35 mouse cellular contexts compared by ENCODE assay signal in the genomic region with DNA sequence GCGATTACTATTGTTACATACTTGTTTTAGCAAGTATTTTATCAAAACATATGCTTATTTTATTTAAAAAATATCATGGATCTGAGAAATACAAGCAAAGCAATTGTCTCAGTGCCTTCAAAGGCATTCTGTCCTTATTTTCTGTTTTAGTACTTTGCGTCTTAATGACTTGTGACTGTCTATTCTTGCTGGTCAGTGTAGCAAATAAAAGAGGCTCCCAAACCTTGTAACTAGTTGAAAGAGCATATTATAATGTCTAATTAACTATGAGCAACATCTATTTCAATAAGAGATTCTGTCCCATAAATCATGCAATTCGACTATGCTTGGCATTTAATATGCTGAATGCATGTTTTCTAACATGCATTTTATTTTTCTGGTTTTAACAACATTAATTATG.
"Had no signal": no experiment of that assay in that cellular context is flagged by ENCODE, and none has a peak within 500 bp of the region (broad histone marks: within the 10 kb centered on the region; RNA-seq: fewer than 3 reads in every experiment).

No protein-coding gene starts in this region.

- H3K4me1 ChIP-seq: heart, embryonic 10.5 days; heart, embryonic 12.5 days; heart, embryonic 13.5 days; heart, embryonic 15.5 days; hindbrain, embryonic 12.5 days; intestine, embryonic 15.5 days had no signal

- H3K9ac ChIP-seq: heart, embryonic 12.5 days; heart, embryonic 13.5 days; heart, embryonic 15.5 days; hindbrain, embryonic 12.5 days; hindbrain, embryonic 13.5 days; hindbrain, embryonic 14.5 days; hindbrain, embryonic 15.5 days; intestine, embryonic 15.5 days; kidney, embryonic 15.5 days had no signal

- H3K27ac ChIP-seq: heart, embryonic 10.5 days; heart, embryonic 13.5 days; heart, embryonic 15.5 days; hindbrain, embryonic 10.5 days; hindbrain, embryonic 12.5 days; hindbrain, embryonic 13.5 days; hindbrain, embryonic 14.5 days; hindbrain, embryonic 15.5 days; hindbrain, postnatal 0 days; intestine, embryonic 15.5 days; kidney, embryonic 15.5 days; kidney, postnatal 0 days; layer of hippocampus, adult 2 months had no signal

- H3K9me3 ChIP-seq: heart, embryonic 10.5 days; heart, embryonic 12.5 days; heart, embryonic 13.5 days; heart, embryonic 15.5 days; hindbrain, embryonic 10.5 days; hindbrain, embryonic 12.5 days; hindbrain, embryonic 13.5 days; hindbrain, embryonic 15.5 days; intestine, embryonic 15.5 days; kidney, embryonic 15.5 days had no signal

- H3K4me3 ChIP-seq: heart, embryonic 10.5 days; heart, embryonic 12.5 days; heart, embryonic 13.5 days; heart, embryonic 15.5 days; hindbrain, embryonic 10.5 days; hindbrain, embryonic 12.5 days; hindbrain, embryonic 13.5 days; hindbrain, embryonic 15.5 days; intestine, embryonic 15.5 days; kidney, embryonic 15.5 days; layer of hippocampus, adult 2 months had no signal

- H3K36me3 ChIP-seq: heart, embryonic 10.5 days; heart, embryonic 12.5 days; heart, embryonic 13.5 days; heart, embryonic 15.5 days; hindbrain, embryonic 10.5 days; hindbrain, embryonic 12.5 days; hindbrain, embryonic 13.5 days; hindbrain, embryonic 15.5 days; intestine, embryonic 15.5 days; kidney, embryonic 15.5 days had no signal

- ATAC-seq: hindbrain, embryonic 16.5 days; hindbrain, postnatal 0 days; inflammation-experienced regulatory T-cells, adult 6 months; intestine, embryonic 15.5 days; intestine, embryonic 16.5 days; intestine, postnatal 0 days had no signal

- H3K27me3 ChIP-seq: heart, embryonic 12.5 days; heart, embryonic 13.5 days; heart, embryonic 15.5 days; hindbrain, embryonic 12.5 days; hindbrain, embryonic 13.5 days; hindbrain, embryonic 15.5 days; intestine, embryonic 15.5 days; kidney, embryonic 15.5 days had no signal

- DNase-seq: heart, postnatal 10 days; heart, postnatal 14 days; heart, postnatal 36 days; heart, postnatal 4 days; kidney, adult 11 months; kidney, adult 18-20 months; kidney, adult 2 months; kidney, adult 8-10 months; kidney, adult 9 months; kidney, postnatal 10 days; kidney, postnatal 14 days; kidney, postnatal 25 days; kidney, postnatal 36 days; kidney, postnatal 4 days; layer of hippocampus, adult 9-11 months; layer of hippocampus, postnatal 36 days had no signal

- H3K4me2 ChIP-seq: heart, embryonic 11.5 days; heart, embryonic 12.5 days; heart, embryonic 13.5 days; heart, embryonic 15.5 days; hindbrain, embryonic 12.5 days; hindbrain, embryonic 13.5 days; hindbrain, embryonic 14.5 days; hindbrain, embryonic 15.5 days; intestine, embryonic 15.5 days; kidney, embryonic 15.5 days had no signal
